Mouse (Mus musculus): ENCODE results near the gene Id3. TPM values are rescaled to one million over a fixed set of nuclear protein-coding genes. Genes with fewer than 3 reads are reported as not detected.

Gene Id3
- polyA plus RNA-seq, 1 experiment from 2014 or later: 292 TPM

- peak overlapping the region; percentile 99 for H3K4me2 ChIP-seq
- peak; percentile 77 for ATAC-seq (ENCODE audit: insufficient read depth, low FRiP score, low read depth)
- peak overlapping the region; percentile 78; the same call in 1 of the 2 replicates for H3K4me3 ChIP-seq (replicated peaks)
- H3K27me3 ChIP-seq (replicated peaks): no peaks in the 10 kb centered on the region
- no peaks in the 10 kb centered on the region for H3K36me3 ChIP-seq
- no peak overlapping the region for H3K9ac ChIP-seq
- no peaks in the 10 kb centered on the region for H3K9me3 ChIP-seq
- H3K27ac ChIP-seq: peak overlapping the region; percentile 71; the same call in 1 of the 2 replicates
- H3K4me1 ChIP-seq: peaks cover 59% of the 10 kb centered on the region
- WGBS: 64% methylated on average over 13 of the region's 13 CpGs
Measured at GRCm38 (mm10) chr4:136174216-136175193, 31.2 kb downstream of the Id3 start.

- H3K4me2 ChIP-seq: no peak overlapping the region
- no peak overlapping the region for H3K4me3 ChIP-seq (replicated peaks)
- H3K4me1 ChIP-seq: peaks cover 72% of the 10 kb centered on the region
- no peaks in the 10 kb centered on the region for H3K27me3 ChIP-seq (replicated peaks)
- H3K9me3 ChIP-seq: no peaks in the 10 kb centered on the region
- 64% methylated on average over 10 of the region's 10 CpGs for WGBS
- no peak overlapping the region for H3K9ac ChIP-seq
- ATAC-seq (ENCODE audit: insufficient read depth, low FRiP score, low read depth): no peak
- no peaks in the 10 kb centered on the region for H3K36me3 ChIP-seq
- peak overlapping the region; percentile 31 for H3K27ac ChIP-seq
Measured at GRCm38 (mm10) chr4:136176022-136176552, 32.8 kb downstream of the Id3 start.

- WGBS: 39% methylated on average over 8 of the region's 8 CpGs
- Histone ChIP-seq H3K4me1 (peaks cover 75% of the 10 kb centered on the region), H3K9me3 (no peaks in the 10 kb centered on the region), H3K9ac (no peak overlapping the region), H3K4me2 (peak overlapping the region; percentile 21; the same call in 1 of the 2 replicates), H3K27ac (peak overlapping the region; percentile 77), H3K27me3 (replicated peaks) (no peaks in the 10 kb centered on the region), H3K4me3 (replicated peaks) (0 out of 2 replicates have a peak overlapping the region, but pooled peaks have one; percentile 6), H3K36me3 (no peaks in the 10 kb centered on the region)
- no peak for ATAC-seq (ENCODE audit: insufficient read depth, low FRiP score, low read depth)
Measured at GRCm38 (mm10) chr4:136177244-136177611, 33.9 kb downstream of the Id3 start.

GRCm38 (mm10) chr4:136177612-136178474, 34.5 kb downstream of the Id3 start:
- Histone ChIP-seq H3K27ac (peak overlapping the region; percentile 77), H3K9ac (no peak overlapping the region), H3K36me3 (no peaks in the 10 kb centered on the region), H3K4me2 (peak overlapping the region; percentile 21; the same call in 1 of the 2 replicates), H3K4me1 (peaks cover 74% of the 10 kb centered on the region), H3K4me3 (replicated peaks) (0 out of 2 replicates have a peak overlapping the region, but pooled peaks have one; percentile 6), H3K9me3 (no peaks in the 10 kb centered on the region), H3K27me3 (replicated peaks) (no peaks in the 10 kb centered on the region)
- peak; percentile 75 for ATAC-seq (ENCODE audit: insufficient read depth, low FRiP score, low read depth)
- 33% methylated on average over 11 of the region's 11 CpGs for WGBS

- ATAC-seq (ENCODE audit: insufficient read depth, low FRiP score, low read depth): no peak
- peaks cover 68% of the 10 kb centered on the region for H3K4me1 ChIP-seq
- H3K4me3 ChIP-seq (replicated peaks): no peak overlapping the region
- no peaks in the 10 kb centered on the region for H3K27me3 ChIP-seq (replicated peaks)
- no peak overlapping the region for H3K9ac ChIP-seq
- no peaks in the 10 kb centered on the region for H3K36me3 ChIP-seq
- no peak overlapping the region for H3K4me2 ChIP-seq
- WGBS: 71% methylated on average over 12 of the region's 12 CpGs
- peak overlapping the region; percentile 77 for H3K27ac ChIP-seq
- H3K9me3 ChIP-seq: no peaks in the 10 kb centered on the region
Measured at GRCm38 (mm10) chr4:136178475-136178921, 35.2 kb downstream of the Id3 start.

GRCm38 (mm10) chr4:136179456-136179855, 36.2 kb downstream of the Id3 start:
- H3K4me2 ChIP-seq: no peak overlapping the region
- H3K27me3 ChIP-seq (replicated peaks): no peaks in the 10 kb centered on the region
- peaks cover 58% of the 10 kb centered on the region for H3K4me1 ChIP-seq
- no peak overlapping the region for H3K4me3 ChIP-seq (replicated peaks)
- no peaks in the 10 kb centered on the region for H3K36me3 ChIP-seq
- H3K27ac ChIP-seq: 0 out of 2 replicates have a peak overlapping the region, but pooled peaks have one; percentile 41
- no peaks in the 10 kb centered on the region for H3K9me3 ChIP-seq
- ATAC-seq (ENCODE audit: insufficient read depth, low FRiP score, low read depth): no peak
- 91% methylated on average over 7 of the region's 7 CpGs for WGBS
- no peak overlapping the region for H3K9ac ChIP-seq

- Histone ChIP-seq H3K27ac (0 out of 2 replicates have a peak overlapping the region, but pooled peaks have one; percentile 41), H3K4me3 (replicated peaks) (peak overlapping the region; percentile 25), H3K4me2 (peak overlapping the region; percentile 47), H3K4me1 (peaks cover 53% of the 10 kb centered on the region), H3K9me3 (no peaks in the 10 kb centered on the region), H3K9ac (no peak overlapping the region), H3K36me3 (no peaks in the 10 kb centered on the region), H3K27me3 (replicated peaks) (no peaks in the 10 kb centered on the region)
- no peak for ATAC-seq (ENCODE audit: insufficient read depth, low FRiP score, low read depth)
- WGBS: 13% methylated on average over 15 of the region's 15 CpGs
Measured at GRCm38 (mm10) chr4:136179998-136180397, 36.7 kb downstream of the Id3 start.

GRCm38 (mm10) chr4:136180408-136181330, 37.4 kb downstream of the Id3 start:
- no peaks in the 10 kb centered on the region for H3K9me3 ChIP-seq
- H3K27ac ChIP-seq: 0 out of 2 replicates have a peak overlapping the region, but pooled peaks have one; percentile 41
- no peak overlapping the region for H3K9ac ChIP-seq
- peak overlapping the region; percentile 47 for H3K4me2 ChIP-seq
- WGBS: 30% methylated on average over 23 of the region's 23 CpGs
- peak overlapping the region; percentile 25 for H3K4me3 ChIP-seq (replicated peaks)
- H3K27me3 ChIP-seq (replicated peaks): no peaks in the 10 kb centered on the region
- H3K4me1 ChIP-seq: peaks cover 47% of the 10 kb centered on the region
- no peaks in the 10 kb centered on the region for H3K36me3 ChIP-seq
- ATAC-seq (ENCODE audit: insufficient read depth, low FRiP score, low read depth): peak; percentile 71; the same call in 1 of the 2 replicates

GRCm38 (mm10) chr4:136181367-136181766, 38.1 kb downstream of the Id3 start:
- H3K27ac ChIP-seq: no peak overlapping the region
- no peak overlapping the region for H3K4me3 ChIP-seq (replicated peaks)
- peak overlapping the region; percentile 26; the same call in 1 of the 2 replicates for H3K4me2 ChIP-seq
- no peaks in the 10 kb centered on the region for H3K36me3 ChIP-seq
- ATAC-seq (ENCODE audit: insufficient read depth, low FRiP score, low read depth): no peak
- H3K9ac ChIP-seq: no peak overlapping the region
- H3K9me3 ChIP-seq: no peaks in the 10 kb centered on the region
- 28% methylated on average over 12 of the region's 12 CpGs for WGBS
- H3K4me1 ChIP-seq: peaks cover 43% of the 10 kb centered on the region
- H3K27me3 ChIP-seq (replicated peaks): no peaks in the 10 kb centered on the region

GRCm38 (mm10) chr4:136185375-136185774, 42.1 kb downstream of the Id3 start:
- no peak for ATAC-seq (ENCODE audit: insufficient read depth, low FRiP score, low read depth)
- Histone ChIP-seq H3K27ac (no peak overlapping the region), H3K9me3 (no peaks in the 10 kb centered on the region), H3K4me2 (no peak overlapping the region), H3K36me3 (no peaks in the 10 kb centered on the region), H3K4me3 (replicated peaks) (no peak overlapping the region), H3K9ac (no peak overlapping the region), H3K27me3 (replicated peaks) (no peaks in the 10 kb centered on the region), H3K4me1 (peaks cover 20% of the 10 kb centered on the region)
- WGBS: 57% methylated on average over 9 of the region's 9 CpGs

Data from stomach, embryonic 15.5 days (tissue).